Mouse (Mus musculus) left cerebral cortex, adult 11 months (tissue): ENCODE measurements at regions not wholly inside any gene's neighbourhood (a gene's known extent, or its start where the extent isn't known, plus 50 kb on each side); places are given as distances from the start of the nearest gene placed in this dataset.
A peak's percentile ranks its signal among the peaks of the same experiment; 100 is the strongest.
"Not testable (repeated sequence)": the region's sequence is repeated elsewhere in the genome, so short reads cannot be mapped to it uniquely, and the experiment has no call there.

ENCODE experiments used
- DNase-seq: peaks from one replicate; pipeline ENCODE4 v3.0.0; 2022; ENCODE audit warnings: low spot score

GRCm38 (mm10) chr2:51682177-51682576, 54.9 kb downstream of the Tas2r134 start:
- DNase-seq = no peak

- no peak for DNase-seq
Observed at GRCm38 (mm10) chr2:51682745-51683144, 55.4 kb downstream of the Tas2r134 start.

- DNase-seq = no peak
Observed at GRCm38 (mm10) chr2:51705110-51705509, 77.8 kb downstream of the Tas2r134 start.

DNA sequence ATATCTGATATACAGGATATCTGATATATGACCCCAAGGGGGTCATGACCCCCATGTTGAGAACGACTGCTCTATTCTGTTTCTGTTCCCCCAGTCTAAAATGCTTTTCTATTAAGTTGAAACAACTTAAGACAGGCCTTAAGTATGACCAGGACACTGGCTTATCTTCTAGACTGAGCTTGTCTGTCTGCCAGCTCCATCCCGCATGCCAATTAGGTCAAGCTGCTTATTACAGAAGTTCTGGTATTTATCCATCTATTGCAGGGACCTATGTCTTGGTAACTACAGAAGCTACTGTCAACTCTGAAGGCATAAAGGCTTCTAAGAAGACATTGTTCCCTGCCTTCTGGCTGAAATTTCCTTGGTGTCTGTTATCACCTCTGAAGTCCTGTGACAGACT, 81.4 kb downstream of the Tas2r134 start:
- no peak for DNase-seq

DNA sequence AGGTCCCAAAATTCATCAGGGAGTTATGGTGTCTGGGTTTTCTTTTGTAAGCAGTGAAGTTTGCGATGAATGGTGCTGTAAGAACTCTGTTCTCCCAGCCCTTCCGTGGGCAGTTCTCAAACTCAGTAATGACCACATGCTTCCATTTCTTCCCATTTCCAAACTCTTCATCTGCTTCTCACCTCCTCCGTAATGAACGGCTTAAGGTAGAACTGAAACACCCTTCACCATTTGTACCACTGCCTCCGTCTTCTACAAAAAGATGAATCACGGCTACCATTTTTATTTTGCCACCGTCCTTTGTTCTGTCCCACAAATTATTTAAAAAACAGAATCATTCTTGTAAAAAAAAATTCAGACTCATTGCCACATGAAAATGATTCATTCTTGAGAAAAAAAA, 85.3 kb downstream of the Tas2r134 start:
- no peak for DNase-seq

- no peak for DNase-seq
Observed at GRCm38 (mm10) chr2:51730805-51731204, 103.5 kb downstream of the Tas2r134 start.

- DNase-seq = no peak
Observed at GRCm38 (mm10) chr2:51731703-51732102, 104.4 kb downstream of the Tas2r134 start.

GRCm38 (mm10) chr2:51732355-51732754, 105.0 kb downstream of the Tas2r134 start:
- no peak for DNase-seq

- no peak for DNase-seq
Observed at GRCm38 (mm10) chr2:51733218-51733617, 105.9 kb downstream of the Tas2r134 start.

GRCm38 (mm10) chr2:51736452-51736851, 109.1 kb downstream of the Tas2r134 start:
- no peak for DNase-seq

- no peak for DNase-seq
Observed at GRCm38 (mm10) chr2:51747675-51748319, 120.5 kb downstream of the Tas2r134 start.

- DNase-seq = no peak
Observed at GRCm38 (mm10) chr2:51749247-51749646, 121.9 kb downstream of the Tas2r134 start.

DNA sequence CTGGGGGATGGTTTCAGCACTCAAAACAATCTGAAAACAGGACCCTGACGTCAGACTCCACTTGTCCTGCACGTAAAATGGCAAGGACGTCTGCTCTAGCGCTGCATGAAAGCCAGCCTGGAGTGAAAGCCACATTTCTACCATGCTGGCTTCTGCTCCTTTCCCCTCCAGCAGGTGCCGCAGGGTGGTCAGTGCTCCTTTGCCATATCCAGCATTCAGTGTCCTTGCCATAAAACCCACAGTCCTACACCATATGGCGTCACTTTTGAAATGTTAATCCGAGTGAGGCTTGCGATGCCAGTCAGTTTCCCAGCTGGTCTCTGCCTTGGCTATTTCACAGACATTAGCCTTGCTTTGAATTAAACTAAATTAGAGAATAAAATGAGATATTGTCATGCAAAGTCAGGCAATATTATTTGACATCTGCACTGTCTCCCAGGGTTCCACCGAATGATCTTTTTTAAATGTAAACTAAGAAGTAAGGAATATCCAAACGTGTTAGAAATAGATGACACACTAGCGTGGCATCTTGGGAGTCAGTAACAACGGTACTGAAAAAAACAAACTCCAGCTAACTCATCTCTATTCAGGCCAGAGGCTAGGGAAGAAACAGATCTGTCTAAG, 125.7 kb downstream of the Tas2r134 start:
- no peak for DNase-seq

DNA sequence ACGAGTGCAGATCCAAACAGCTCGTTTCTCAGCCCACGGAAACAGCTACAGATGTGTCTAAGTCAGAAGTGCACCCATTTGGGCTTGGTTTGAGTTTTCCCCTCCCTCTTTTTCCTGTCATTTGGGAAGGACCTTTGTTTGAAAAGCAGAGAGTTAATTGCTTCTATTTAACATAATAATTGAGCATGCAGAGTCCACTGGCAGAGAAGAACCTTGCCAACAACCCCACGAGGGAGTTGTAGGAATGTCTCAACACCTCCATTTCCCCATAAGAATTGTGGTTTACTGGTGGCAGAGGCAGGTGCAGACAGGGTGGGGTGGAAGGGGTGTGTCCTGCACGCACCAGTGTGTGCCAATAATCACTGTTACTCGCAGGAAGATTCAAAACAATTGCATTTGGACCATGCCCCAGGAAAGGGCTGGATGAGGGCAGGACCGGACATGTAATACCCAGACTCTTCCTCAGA, 126.3 kb downstream of the Tas2r134 start:
- no peak for DNase-seq

GRCm38 (mm10) chr2:51757361-51757760, 130.1 kb downstream of the Tas2r134 start:
- DNase-seq = no peak

DNA sequence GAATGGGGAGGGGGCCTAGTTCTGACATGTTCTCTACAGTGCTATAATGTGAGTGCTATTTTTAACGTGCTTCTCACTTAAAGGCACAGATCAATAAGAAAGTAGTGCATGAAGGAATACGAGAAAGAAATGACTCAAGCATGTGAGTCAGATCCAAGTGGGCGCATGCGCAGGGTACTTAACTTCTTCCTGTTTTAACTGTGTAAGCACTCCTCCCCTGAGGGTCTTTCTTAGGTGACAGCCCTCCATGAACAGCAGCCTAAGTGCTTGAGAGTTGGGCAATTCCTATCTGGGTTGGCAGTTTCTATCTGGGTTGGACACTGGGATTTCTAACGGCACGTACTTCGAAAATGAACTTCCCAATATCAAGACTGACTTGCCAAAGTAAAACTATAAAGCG, 130.8 kb downstream of the Tas2r134 start:
- no peak for DNase-seq

DNA sequence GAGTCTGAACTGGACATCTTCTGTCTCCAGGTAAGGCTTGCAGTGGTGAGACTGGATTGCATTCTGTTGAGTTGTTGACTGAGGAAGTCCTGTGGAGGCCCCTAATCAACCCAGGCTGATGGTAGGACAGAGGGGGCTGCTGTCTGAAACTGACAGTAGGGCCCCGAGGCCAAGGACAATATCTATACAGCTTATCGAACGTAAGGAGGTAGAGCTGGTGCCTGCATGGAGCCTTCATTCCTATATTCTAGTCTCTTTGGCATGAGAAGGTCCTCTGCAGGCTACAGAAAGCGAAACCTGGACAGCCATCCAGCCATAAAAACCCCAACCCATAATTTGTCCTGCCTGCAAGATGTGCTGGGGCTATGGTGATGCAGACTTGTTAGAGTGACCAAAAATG, 135.6 kb downstream of the Tas2r134 start:
- no peak for DNase-seq

DNA sequence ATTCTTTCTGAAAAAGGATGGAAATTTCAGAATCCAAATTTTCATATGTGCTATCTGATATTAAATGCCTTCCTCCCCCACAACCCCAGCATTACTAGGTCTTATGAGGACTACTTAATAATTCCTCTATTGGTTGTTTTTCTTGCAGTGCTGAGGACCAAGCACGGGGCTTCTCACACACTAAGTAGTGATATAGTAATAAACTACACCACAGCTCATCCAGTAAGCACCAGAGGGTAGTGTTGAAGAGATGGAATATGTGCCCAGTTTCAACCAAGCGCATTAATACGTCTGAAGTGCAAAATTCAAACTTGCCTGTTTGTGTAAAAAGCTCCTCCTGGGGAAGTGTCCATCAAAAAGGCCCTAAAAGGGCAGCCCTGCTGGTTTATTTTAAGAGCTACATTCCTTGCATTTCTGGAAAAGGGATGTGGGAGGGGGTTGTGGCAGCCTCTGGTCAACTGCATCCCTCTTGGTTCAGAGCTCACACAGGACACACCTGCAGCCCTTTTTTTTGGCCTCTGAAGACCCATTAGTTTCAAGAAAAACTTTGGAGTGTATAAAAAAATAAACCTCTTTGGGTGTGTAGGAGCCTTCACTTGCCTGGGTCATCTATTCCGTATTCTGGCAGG, 140.3 kb downstream of the Tas2r134 start:
- DNase-seq = no peak

- peak; percentile 21 for DNase-seq
Observed at GRCm38 (mm10) chr2:51768298-51769271, 141.3 kb downstream of the Tas2r134 start.

- no peak for DNase-seq
Observed at GRCm38 (mm10) chr2:51785169-51785568, 149.8 kb downstream of the Rbm43 start.

DNA sequence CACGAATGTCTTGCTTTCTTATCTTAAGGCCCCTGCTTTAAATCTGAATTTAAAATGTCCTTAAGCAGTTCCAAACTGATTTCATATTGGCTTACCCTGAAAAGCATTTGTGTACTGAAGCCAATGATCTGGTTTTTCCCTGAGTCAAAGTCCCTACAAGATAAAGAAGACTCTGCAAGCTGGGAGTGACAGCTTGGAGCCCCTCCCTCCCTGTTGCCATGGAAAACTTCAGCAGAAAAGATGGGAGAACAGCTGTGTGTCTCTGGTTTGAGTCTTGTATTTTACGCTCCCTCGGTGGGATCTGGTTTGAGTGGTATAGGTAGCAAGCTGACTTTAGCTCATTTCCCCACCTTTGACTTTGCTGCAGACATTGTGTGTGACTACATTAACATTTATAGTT, 146.1 kb downstream of the Rbm43 start:
- DNase-seq = no peak

- not testable (repeated sequence) for DNase-seq
Observed at GRCm38 (mm10) chr2:51793291-51793690, 141.7 kb downstream of the Rbm43 start.
